Mouse (Mus musculus): Measurements from ENCODE around the gene Slc1a2. TPM values are rescaled to one million over a fixed set of nuclear protein-coding genes. Genes with fewer than 3 reads are reported as not detected.

Gene Slc1a2
- polyA plus RNA-seq (2016; fragmentation: Nextera tagmentation; extraction: Ambion mirVana): 0.16 and 0.37 TPM in 2 replicates

- no peaks in the 10 kb centered on the region for H3K9me3 ChIP-seq
- WGBS: 1% methylated on average over 20 of the region's 20 CpGs
- no peaks in the 10 kb centered on the region for H3K36me3 ChIP-seq
- peak within 1 kb of the TSS; percentile 99 for H3K4me2 ChIP-seq
- no peak within 1 kb of the TSS for H3K27ac ChIP-seq
- H3K4me1 ChIP-seq (replicated peaks): peaks cover 20% of the 10 kb centered on the region
- no peak for ATAC-seq (ENCODE audit: insufficient number of reproducible peaks, insufficient read depth, low FRiP score, low TSS enrichment, low read depth)
- peak within 1 kb of the TSS; percentile 70 for H3K4me3 ChIP-seq (replicated peaks)
- H3K9ac ChIP-seq (replicated peaks): peak within 1 kb of the TSS; percentile 64
- H3K27me3 ChIP-seq: peaks cover 57% of the 10 kb centered on the region
These were observed at the start of gene Slc1a2 for GRCm38 (mm10) chr2:102658163-102658660. Gene Slc1a2, plus strand, starts transcription at chr2:102658659.

- no peaks in the 10 kb centered on the region for H3K4me1 ChIP-seq (replicated peaks)
- no peak overlapping the region for H3K4me2 ChIP-seq
- no peak for ATAC-seq (ENCODE audit: insufficient number of reproducible peaks, insufficient read depth, low FRiP score, low TSS enrichment, low read depth)
- no peak overlapping the region for H3K4me3 ChIP-seq (replicated peaks)
- no peaks in the 10 kb centered on the region for H3K27me3 ChIP-seq
- no peak overlapping the region for H3K27ac ChIP-seq
- no peaks in the 10 kb centered on the region for H3K36me3 ChIP-seq
- no peak overlapping the region for H3K9ac ChIP-seq (replicated peaks)
- 93% methylated on average over 4 of the region's 4 CpGs for WGBS
- no peaks in the 10 kb centered on the region for H3K9me3 ChIP-seq
These were observed 48.0 kb upstream of the Slc1a2 start for GRCm38 (mm10) chr2:102610485-102610884.

- no peak overlapping the region for H3K27ac ChIP-seq
- no peak for ATAC-seq (ENCODE audit: insufficient number of reproducible peaks, insufficient read depth, low FRiP score, low TSS enrichment, low read depth)
- no peaks in the 10 kb centered on the region for H3K27me3 ChIP-seq
- H3K9me3 ChIP-seq: no peaks in the 10 kb centered on the region
- WGBS: 72% methylated on average over 2 of the region's 2 CpGs
- H3K36me3 ChIP-seq: no peaks in the 10 kb centered on the region
- H3K4me2 ChIP-seq: no peak overlapping the region
- no peak overlapping the region for H3K4me3 ChIP-seq (replicated peaks)
- H3K9ac ChIP-seq (replicated peaks): no peak overlapping the region
- no peaks in the 10 kb centered on the region for H3K4me1 ChIP-seq (replicated peaks)
These were observed 41.8 kb upstream of the Slc1a2 start for GRCm38 (mm10) chr2:102616637-102617036.

- no peaks in the 10 kb centered on the region for H3K4me1 ChIP-seq (replicated peaks)
- H3K4me3 ChIP-seq (replicated peaks): no peak overlapping the region
- ATAC-seq (ENCODE audit: insufficient number of reproducible peaks, insufficient read depth, low FRiP score, low TSS enrichment, low read depth): no peak
- WGBS: 82% methylated on average over 12 of the region's 12 CpGs
- no peak overlapping the region for H3K27ac ChIP-seq
- H3K9ac ChIP-seq (replicated peaks): no peak overlapping the region
- H3K9me3 ChIP-seq: no peaks in the 10 kb centered on the region
- no peaks in the 10 kb centered on the region for H3K36me3 ChIP-seq
- H3K4me2 ChIP-seq: no peak overlapping the region
- no peaks in the 10 kb centered on the region for H3K27me3 ChIP-seq
These were observed 37.6 kb upstream of the Slc1a2 start for GRCm38 (mm10) chr2:102620744-102621429.

GRCm38 (mm10) chr2:102622176-102622575, 36.3 kb upstream of the Slc1a2 start:
- WGBS: 81% methylated on average over 5 of the region's 5 CpGs
- Histone ChIP-seq H3K36me3 (no peaks in the 10 kb centered on the region), H3K9me3 (no peaks in the 10 kb centered on the region), H3K27me3 (no peaks in the 10 kb centered on the region), H3K4me2 (no peak overlapping the region), H3K4me1 (replicated peaks) (no peaks in the 10 kb centered on the region), H3K9ac (replicated peaks) (no peak overlapping the region), H3K4me3 (replicated peaks) (no peak overlapping the region), H3K27ac (no peak overlapping the region)
- no peak for ATAC-seq (ENCODE audit: insufficient number of reproducible peaks, insufficient read depth, low FRiP score, low TSS enrichment, low read depth)

- no peak overlapping the region for H3K4me3 ChIP-seq (replicated peaks)
- ATAC-seq (ENCODE audit: insufficient number of reproducible peaks, insufficient read depth, low FRiP score, low TSS enrichment, low read depth): no peak
- H3K27me3 ChIP-seq: no peaks in the 10 kb centered on the region
- no peak overlapping the region for H3K9ac ChIP-seq (replicated peaks)
- H3K36me3 ChIP-seq: no peaks in the 10 kb centered on the region
- no peak overlapping the region for H3K4me2 ChIP-seq
- no peaks in the 10 kb centered on the region for H3K4me1 ChIP-seq (replicated peaks)
- no peak overlapping the region for H3K27ac ChIP-seq
- H3K9me3 ChIP-seq: no peaks in the 10 kb centered on the region
These were observed 35.5 kb upstream of the Slc1a2 start for GRCm38 (mm10) chr2:102622943-102623342.

GRCm38 (mm10) chr2:102624538-102624937, 33.9 kb upstream of the Slc1a2 start:
- no peak overlapping the region for H3K27ac ChIP-seq
- no peaks in the 10 kb centered on the region for H3K4me1 ChIP-seq (replicated peaks)
- no peaks in the 10 kb centered on the region for H3K9me3 ChIP-seq
- H3K9ac ChIP-seq (replicated peaks): no peak overlapping the region
- no peak overlapping the region for H3K4me2 ChIP-seq
- H3K27me3 ChIP-seq: no peaks in the 10 kb centered on the region
- no peaks in the 10 kb centered on the region for H3K36me3 ChIP-seq
- no peak for ATAC-seq (ENCODE audit: insufficient number of reproducible peaks, insufficient read depth, low FRiP score, low TSS enrichment, low read depth)
- 85% methylated on average over 1 of the region's 1 CpGs for WGBS
- H3K4me3 ChIP-seq (replicated peaks): no peak overlapping the region

GRCm38 (mm10) chr2:102632361-102632760, 26.1 kb upstream of the Slc1a2 start:
- Histone ChIP-seq H3K4me1 (replicated peaks) (no peaks in the 10 kb centered on the region), H3K4me3 (replicated peaks) (no peak overlapping the region), H3K4me2 (no peak overlapping the region), H3K9me3 (no peaks in the 10 kb centered on the region), H3K9ac (replicated peaks) (no peak overlapping the region), H3K27me3 (no peaks in the 10 kb centered on the region), H3K36me3 (no peaks in the 10 kb centered on the region), H3K27ac (no peak overlapping the region)
- 89% methylated on average over 4 of the region's 4 CpGs for WGBS
- ATAC-seq (ENCODE audit: insufficient number of reproducible peaks, insufficient read depth, low FRiP score, low TSS enrichment, low read depth): no peak

GRCm38 (mm10) chr2:102634010-102634409, 24.4 kb upstream of the Slc1a2 start:
- H3K9me3 ChIP-seq: no peaks in the 10 kb centered on the region
- H3K4me2 ChIP-seq: no peak overlapping the region
- H3K4me1 ChIP-seq (replicated peaks): no peaks in the 10 kb centered on the region
- no peak overlapping the region for H3K27ac ChIP-seq
- no peaks in the 10 kb centered on the region for H3K36me3 ChIP-seq
- no peak overlapping the region for H3K9ac ChIP-seq (replicated peaks)
- WGBS: 95% methylated on average over 1 of the region's 1 CpGs
- H3K27me3 ChIP-seq: no peaks in the 10 kb centered on the region
- ATAC-seq (ENCODE audit: insufficient number of reproducible peaks, insufficient read depth, low FRiP score, low TSS enrichment, low read depth): no peak
- no peak overlapping the region for H3K4me3 ChIP-seq (replicated peaks)

- no peak overlapping the region for H3K27ac ChIP-seq
- 69% methylated on average over 3 of the region's 3 CpGs for WGBS
- H3K36me3 ChIP-seq: no peaks in the 10 kb centered on the region
- ATAC-seq (ENCODE audit: insufficient number of reproducible peaks, insufficient read depth, low FRiP score, low TSS enrichment, low read depth): no peak
- H3K4me2 ChIP-seq: no peak overlapping the region
- H3K4me1 ChIP-seq (replicated peaks): no peaks in the 10 kb centered on the region
- no peaks in the 10 kb centered on the region for H3K9me3 ChIP-seq
- H3K27me3 ChIP-seq: no peaks in the 10 kb centered on the region
- no peak overlapping the region for H3K4me3 ChIP-seq (replicated peaks)
- no peak overlapping the region for H3K9ac ChIP-seq (replicated peaks)
These were observed 22.9 kb upstream of the Slc1a2 start for GRCm38 (mm10) chr2:102635523-102636060.

- ATAC-seq (ENCODE audit: insufficient number of reproducible peaks, insufficient read depth, low FRiP score, low TSS enrichment, low read depth): no peak
- no peak overlapping the region for H3K4me3 ChIP-seq (replicated peaks)
- H3K9me3 ChIP-seq: no peaks in the 10 kb centered on the region
- no peak overlapping the region for H3K27ac ChIP-seq
- no peaks in the 10 kb centered on the region for H3K36me3 ChIP-seq
- no peak overlapping the region for H3K9ac ChIP-seq (replicated peaks)
- 92% methylated on average over 7 of the region's 7 CpGs for WGBS
- H3K4me1 ChIP-seq (replicated peaks): no peaks in the 10 kb centered on the region
- no peak overlapping the region for H3K4me2 ChIP-seq
- no peaks in the 10 kb centered on the region for H3K27me3 ChIP-seq
These were observed 22.3 kb upstream of the Slc1a2 start for GRCm38 (mm10) chr2:102636116-102636600.
